Mouse (Mus musculus) hindbrain, embryonic 11.5 days (tissue): ENCODE measurements at regions not wholly inside any gene's neighbourhood (a gene's known extent, or its start where the extent isn't known, plus 50 kb on each side); places are given as distances from the start of the nearest gene placed in this dataset.

Experiments used
- ATAC-seq: fragments of 200-750 bp; cut with Nextera tagmentation; 2 replicates; pipeline ENCODE4 v1.8.0; 2017; ENCODE audit warnings: mild to moderate bottlenecking, moderate TSS enrichment, moderate library complexity; ENCODE audit not compliant: low FRiP score
- DNase-seq: peaks from one replicate; pipeline ENCODE4 v3.0.0-alpha.2; 2015; ENCODE audit warnings: low spot score
- H3K27ac ChIP-seq: fragments of 300-500 bp; sonication (generic); 2 replicates; pipeline ENCODE4 v1.5.1; 2014; ENCODE audit warnings: mild to moderate bottlenecking, low read depth, low read length
- H3K27me3 ChIP-seq: fragments of 300-500 bp; sonication (generic); 2 replicates; pipeline ENCODE4 v1.6.1; 2014; ENCODE audit warnings: mild to moderate bottlenecking, low read length, moderate library complexity, mixed read lengths; ENCODE audit not compliant: control insufficient read depth, insufficient read depth
- H3K36me3 ChIP-seq: fragments of 300-500 bp; sonication (generic); 2 replicates; pipeline ENCODE4 v1.6.1; 2014; ENCODE audit warnings: mild to moderate bottlenecking, low read length, moderate library complexity, mixed read lengths; ENCODE audit not compliant: control insufficient read depth, insufficient read depth
- H3K4me1 ChIP-seq: fragments of 300-500 bp; sonication (generic); replicated peaks from 2 replicates; pipeline ENCODE4 v1.6.1; 2014; ENCODE audit warnings: low read length, mixed read lengths; ENCODE audit not compliant: control insufficient read depth, insufficient read depth
- H3K4me2 ChIP-seq: fragments of 300-500 bp; sonication (generic); replicated peaks from 2 replicates; pipeline ENCODE4 v1.6.1; 2014; ENCODE audit warnings: mild to moderate bottlenecking, low read depth, low read length
- H3K4me3 ChIP-seq: fragments of 300-500 bp; sonication (generic); 2 replicates; pipeline ENCODE4 v1.5.1; 2014; ENCODE audit warnings: low read depth, low read length
- H3K9ac ChIP-seq: fragments of 300-500 bp; sonication (generic); 2 replicates; pipeline ENCODE4 v1.6.1; 2014; ENCODE audit warnings: low read depth, low read length
- H3K9me3 ChIP-seq: fragments of 300-500 bp; sonication (generic); 2 replicates; pipeline ENCODE4 v1.6.1; 2016; ENCODE audit warnings: low read length; ENCODE audit not compliant: control insufficient read depth
- WGBS: fragments of 180-500 bp; shearing (Covaris S2); extraction: QIAGEN DNeasy Blood & Tissue Kit; methylation state at CpG from one replicate; pipeline ENCODE4 v1.1.7; 2014; 5-methylcytosine and 5-hydroxymethylcytosine counted together

GRCm38 (mm10) chr9:90494888-90495287, 224.3 kb upstream of the Tbc1d2b start:
- 76% methylated on average over 1 of the region's 1 CpGs for WGBS

GRCm38 (mm10) chr9:90490561-90491152, 220.1 kb upstream of the Tbc1d2b start:
- DNase-seq (no peak), ATAC-seq (peak; percentile 62)
- H3K4me2 ChIP-seq: no peak overlapping the region
- no peak overlapping the region for H3K27ac ChIP-seq
- H3K36me3 ChIP-seq: no peaks in the 10 kb centered on the region
- no peak overlapping the region for H3K4me3 ChIP-seq
- no peaks in the 10 kb centered on the region for H3K9me3 ChIP-seq
- 64% methylated on average over 7 of the region's 7 CpGs for WGBS
- H3K4me1 ChIP-seq: no peaks in the 10 kb centered on the region
- no peak overlapping the region for H3K9ac ChIP-seq
- no peaks in the 10 kb centered on the region for H3K27me3 ChIP-seq

More at GRCm38 (mm10) chr9:90494888-90495287, 224.3 kb upstream of the Tbc1d2b start:
- H3K4me3 ChIP-seq: no peak overlapping the region
- no peaks in the 10 kb centered on the region for H3K9me3 ChIP-seq
- H3K36me3 ChIP-seq: no peaks in the 10 kb centered on the region
- H3K27me3 ChIP-seq: no peaks in the 10 kb centered on the region
- DNase-seq (no peak), ATAC-seq (no peak)
- no peaks in the 10 kb centered on the region for H3K4me1 ChIP-seq
- no peak overlapping the region for H3K9ac ChIP-seq
- H3K4me2 ChIP-seq: no peak overlapping the region
- no peak overlapping the region for H3K27ac ChIP-seq

- no peaks in the 10 kb centered on the region for H3K27me3 ChIP-seq
- H3K36me3 ChIP-seq: no peaks in the 10 kb centered on the region
- no peaks in the 10 kb centered on the region for H3K9me3 ChIP-seq
- WGBS: 94% methylated on average over 2 of the region's 2 CpGs
- no peaks in the 10 kb centered on the region for H3K4me1 ChIP-seq
- no peak overlapping the region for H3K4me2 ChIP-seq
- DNase-seq: no peak
- H3K27ac ChIP-seq: no peak overlapping the region
- peak; percentile 58; the same call in 1 of the 2 replicates for ATAC-seq
- no peak overlapping the region for H3K9ac ChIP-seq
- no peak overlapping the region for H3K4me3 ChIP-seq
Measured at GRCm38 (mm10) chr9:90450579-90450978, 180.0 kb upstream of the Tbc1d2b start.

- H3K4me3 ChIP-seq: no peak overlapping the region
- no peaks in the 10 kb centered on the region for H3K27me3 ChIP-seq
- no peak overlapping the region for H3K27ac ChIP-seq
- no peaks in the 10 kb centered on the region for H3K4me1 ChIP-seq
- no peak overlapping the region for H3K4me2 ChIP-seq
- ATAC-seq (no peak), DNase-seq (peak; percentile 43)
- WGBS: 21% methylated on average over 4 of the region's 4 CpGs
- H3K36me3 ChIP-seq: no peaks in the 10 kb centered on the region
- H3K9me3 ChIP-seq: no peaks in the 10 kb centered on the region
- no peak overlapping the region for H3K9ac ChIP-seq
Measured at GRCm38 (mm10) chr9:90446957-90447356, 176.4 kb upstream of the Tbc1d2b start.

- no peak overlapping the region for H3K4me2 ChIP-seq
- H3K27me3 ChIP-seq: no peaks in the 10 kb centered on the region
- 44% methylated on average over 4 of the region's 4 CpGs for WGBS
- no peaks in the 10 kb centered on the region for H3K9me3 ChIP-seq
- ATAC-seq: no peak
- no peak overlapping the region for H3K27ac ChIP-seq
- H3K36me3 ChIP-seq: no peaks in the 10 kb centered on the region
- no peak overlapping the region for H3K4me3 ChIP-seq
- DNase-seq: no peak
- H3K9ac ChIP-seq: no peak overlapping the region
- H3K4me1 ChIP-seq: no peaks in the 10 kb centered on the region
Measured at GRCm38 (mm10) chr9:90434902-90435301, 164.3 kb upstream of the Tbc1d2b start.

GRCm38 (mm10) chr9:90430898-90431297, 160.3 kb upstream of the Tbc1d2b start:
- WGBS: 78% methylated on average over 2 of the region's 2 CpGs
- no peak overlapping the region for H3K9ac ChIP-seq
- no peaks in the 10 kb centered on the region for H3K27me3 ChIP-seq
- H3K4me1 ChIP-seq: no peaks in the 10 kb centered on the region
- DNase-seq: no peak
- ATAC-seq: no peak
- no peak overlapping the region for H3K4me2 ChIP-seq
- H3K9me3 ChIP-seq: no peaks in the 10 kb centered on the region
- H3K27ac ChIP-seq: no peak overlapping the region
- no peaks in the 10 kb centered on the region for H3K36me3 ChIP-seq
- H3K4me3 ChIP-seq: no peak overlapping the region

- WGBS: 96% methylated on average over 6 of the region's 6 CpGs
- no peak overlapping the region for H3K4me2 ChIP-seq
- no peaks in the 10 kb centered on the region for H3K4me1 ChIP-seq
- no peaks in the 10 kb centered on the region for H3K27me3 ChIP-seq
- no peak overlapping the region for H3K4me3 ChIP-seq
- no peak overlapping the region for H3K9ac ChIP-seq
- no peak for DNase-seq
- no peaks in the 10 kb centered on the region for H3K36me3 ChIP-seq
- no peak overlapping the region for H3K27ac ChIP-seq
- no peaks in the 10 kb centered on the region for H3K9me3 ChIP-seq
- ATAC-seq: no peak
Measured at GRCm38 (mm10) chr9:90421662-90422061, 151.1 kb upstream of the Tbc1d2b start.

- 92% methylated on average over 7 of the region's 7 CpGs for WGBS
- ATAC-seq (no peak), DNase-seq (no peak)
- Histone ChIP-seq H3K4me2 (no peak overlapping the region), H3K4me3 (no peak overlapping the region), H3K4me1 (no peaks in the 10 kb centered on the region), H3K27me3 (no peaks in the 10 kb centered on the region), H3K36me3 (no peaks in the 10 kb centered on the region), H3K9me3 (no peaks in the 10 kb centered on the region), H3K27ac (no peak overlapping the region), H3K9ac (no peak overlapping the region)
Measured at GRCm38 (mm10) chr9:90419762-90420541, 149.3 kb upstream of the Tbc1d2b start.

GRCm38 (mm10) chr9:90408789-90409188, 138.2 kb upstream of the Tbc1d2b start:
- WGBS: 75% methylated on average over 2 of the region's 2 CpGs
- DNase-seq: no peak
- no peak overlapping the region for H3K4me2 ChIP-seq
- no peak overlapping the region for H3K27ac ChIP-seq
- H3K4me3 ChIP-seq: no peak overlapping the region
- H3K27me3 ChIP-seq: no peaks in the 10 kb centered on the region
- H3K4me1 ChIP-seq: no peaks in the 10 kb centered on the region
- no peak for ATAC-seq
- H3K9ac ChIP-seq: no peak overlapping the region
- H3K36me3 ChIP-seq: no peaks in the 10 kb centered on the region
- no peaks in the 10 kb centered on the region for H3K9me3 ChIP-seq
